Mouse (Mus musculus) midbrain, embryonic 10.5 days (tissue): ENCODE results near the gene Ndufs8. TPM values are rescaled to one million over a fixed set of nuclear protein-coding genes. Genes with fewer than 3 reads are reported as not detected.

Experiments used
- polyA plus RNA-seq: library from polyadenylated mRNA; unstranded; fragments of >200 nt; fragmentation: Nextera tagmentation; extraction: Ambion mirVana; gene quantifications from 2 replicates; pipeline ENCODE4 v1.2.1, GENCODE M21; 2016

The Ndufs8 gene
- polyA plus RNA-seq, 1 experiment from 2014 or later: 251 TPM

Other genes starting within 250 kb of the Ndufs8 start
- 2.3 and 2.5 TPM in 2 replicates for gene Lrp5, start 226.2 kb downstream of the Ndufs8 start, polyA plus RNA-seq
- gene 1810055G02Rik, start 204.5 kb downstream of the Ndufs8 start, polyA plus RNA-seq: 47.1 and 48.6 TPM in 2 replicates
- gene Kmt5b, start 145.4 kb downstream of the Ndufs8 start, polyA plus RNA-seq: 29.7 and 38.3 TPM in 2 replicates
- 58.6 and 59.1 TPM in 2 replicates for gene Chka, start 61.0 kb downstream of the Ndufs8 start, polyA plus RNA-seq
- gene Tcirg1, start 5.6 kb downstream of the Ndufs8 start, polyA plus RNA-seq: 17.0 and 17.6 TPM in 2 replicates
- gene Aldh3b1, start 17.0 kb upstream of the Ndufs8 start, polyA plus RNA-seq: 0.73 TPM in 2 replicates
- gene Unc93b1, start 22.4 kb upstream of the Ndufs8 start, polyA plus RNA-seq: 5.1 and 8.0 TPM in 2 replicates
- not detected in 2 replicates for gene Aldh3b3, start 45.9 kb upstream of the Ndufs8 start, polyA plus RNA-seq
- gene Aldh3b2, start 59.6 kb upstream of the Ndufs8 start, polyA plus RNA-seq: 0.21 and 0.35 TPM in 2 replicates
- 1.1 and 2.0 TPM in 2 replicates for gene Acy3, start 73.8 kb upstream of the Ndufs8 start, polyA plus RNA-seq
- not detected in 2 replicates for gene Tbx10, start 80.0 kb upstream of the Ndufs8 start, polyA plus RNA-seq
- 20.2 and 21.5 TPM in 2 replicates for gene Nudt8, start 87.8 kb upstream of the Ndufs8 start, polyA plus RNA-seq
- 2.4 and 2.8 TPM in 2 replicates for gene Gm49405, start 87.9 kb upstream of the Ndufs8 start, polyA plus RNA-seq
- gene Doc2g, start 90.5 kb upstream of the Ndufs8 start, polyA plus RNA-seq: 2.2 and 3.5 TPM in 2 replicates
- gene Ndufv1, start 100.0 kb upstream of the Ndufs8 start, polyA plus RNA-seq: 188 and 207 TPM in 2 replicates
- 400 and 417 TPM in 2 replicates for gene Gstp1, start 125.2 kb upstream of the Ndufs8 start, polyA plus RNA-seq
- 1.0 and 2.8 TPM in 2 replicates for gene Gstp2, start 133.2 kb upstream of the Ndufs8 start, polyA plus RNA-seq
- 0.23 TPM in 1 of 2 replicates, not detected in the other for gene Gstp3, start 146.8 kb upstream of the Ndufs8 start, polyA plus RNA-seq
- not detected in 2 replicates for gene Cabp2, start 168.8 kb upstream of the Ndufs8 start, polyA plus RNA-seq
- 76.2 and 82.5 TPM in 2 replicates for gene Cdk2ap2, start 184.4 kb upstream of the Ndufs8 start, polyA plus RNA-seq
- 12.8 and 15.1 TPM in 2 replicates for gene Pitpnm1, start 187.2 kb upstream of the Ndufs8 start, polyA plus RNA-seq
- 60.6 and 61.7 TPM in 2 replicates for gene Aip, start 213.1 kb upstream of the Ndufs8 start, polyA plus RNA-seq
- gene Gpr152, start 227.0 kb upstream of the Ndufs8 start, polyA plus RNA-seq: not detected in 2 replicates
- not detected in 2 replicates for gene Cabp4, start 231.3 kb upstream of the Ndufs8 start, polyA plus RNA-seq
- 133 and 138 TPM in 2 replicates for gene Coro1b, start 235.8 kb upstream of the Ndufs8 start, polyA plus RNA-seq
- gene Ptprcap, start 240.8 kb upstream of the Ndufs8 start, polyA plus RNA-seq: 0.67 TPM in 1 of 2 replicates, not detected in the other